Mouse (Mus musculus): Measurements from ENCODE around the gene Tmem132c.
A peak's percentile ranks its signal among the peaks of the same experiment; 100 is the strongest.

Tmem132c gene

GRCm38 (mm10) chr5:127336908-127337265 lies 95.3 kb downstream of the Tmem132c start:
- 0 out of 2 replicates have a peak overlapping the region, but pooled peaks have one; percentile 13 for H3K4me3 ChIP-seq (replicated peaks; ENCODE audit: low read length)
- peaks cover 32% of the 10 kb centered on the region for H3K27me3 ChIP-seq (ENCODE audit: insufficient read depth, low read length)
- H3K9me3 ChIP-seq (ENCODE audit: low read length): no peaks in the 10 kb centered on the region
- TF ChIP-seq POU5F1 (IDR thresholded peaks at IDR 0.05; ENCODE audit: borderline replicate concordance, low read length) (no peak), NANOG (IDR thresholded peaks at IDR 0.05; ENCODE audit: borderline replicate concordance, low read length) (no peak), CTCF (conservative IDR thresholded peaks at IDR 0.05; ENCODE audit: low read length) (no peak)
- H3K4me1 ChIP-seq (replicated peaks; ENCODE audit: low read depth, low read length): peaks cover 48% of the 10 kb centered on the region
- no peaks in the 10 kb centered on the region for H3K36me3 ChIP-seq (ENCODE audit: insufficient read depth, low read length)

- H3K36me3 ChIP-seq (ENCODE audit: insufficient read depth, low read length): no peaks in the 10 kb centered on the region
- H3K9me3 ChIP-seq (ENCODE audit: low read length): no peaks in the 10 kb centered on the region
- H3K4me3 ChIP-seq (replicated peaks; ENCODE audit: low read length): no peak overlapping the region
- H3K27me3 ChIP-seq (ENCODE audit: insufficient read depth, low read length): peaks cover 37% of the 10 kb centered on the region
- peaks cover 48% of the 10 kb centered on the region for H3K4me1 ChIP-seq (replicated peaks; ENCODE audit: low read depth, low read length)
- no peak for TF ChIP-seq POU5F1 (IDR thresholded peaks at IDR 0.05; ENCODE audit: borderline replicate concordance, low read length)
- no peak for TF ChIP-seq CTCF (conservative IDR thresholded peaks at IDR 0.05; ENCODE audit: low read length)
- peak; percentile 99 for TF ChIP-seq NANOG (IDR thresholded peaks at IDR 0.05; ENCODE audit: borderline replicate concordance, low read length)
Observed at GRCm38 (mm10) chr5:127339016-127339435, 97.4 kb downstream of the Tmem132c start.

GRCm38 (mm10) chr5:127341158-127341557 lies 99.5 kb downstream of the Tmem132c start:
- no peaks in the 10 kb centered on the region for H3K36me3 ChIP-seq (ENCODE audit: insufficient read depth, low read length)
- H3K4me1 ChIP-seq (replicated peaks; ENCODE audit: low read depth, low read length): peaks cover 45% of the 10 kb centered on the region
- H3K9me3 ChIP-seq (ENCODE audit: low read length): no peaks in the 10 kb centered on the region
- no peak overlapping the region for H3K4me3 ChIP-seq (replicated peaks; ENCODE audit: low read length)
- TF ChIP-seq CTCF (conservative IDR thresholded peaks at IDR 0.05; ENCODE audit: low read length): peak; percentile 42
- TF ChIP-seq NANOG (IDR thresholded peaks at IDR 0.05; ENCODE audit: borderline replicate concordance, low read length): no peak
- no peak for TF ChIP-seq POU5F1 (IDR thresholded peaks at IDR 0.05; ENCODE audit: borderline replicate concordance, low read length)
- H3K27me3 ChIP-seq (ENCODE audit: insufficient read depth, low read length): peaks cover 33% of the 10 kb centered on the region

- no peak overlapping the region for H3K4me3 ChIP-seq (replicated peaks; ENCODE audit: low read length)
Observed at GRCm38 (mm10) chr5:127344721-127345120, 103.1 kb downstream of the Tmem132c start.

GRCm38 (mm10) chr5:127346364-127346763 lies 104.8 kb downstream of the Tmem132c start:
- Histone ChIP-seq H3K27me3 (ENCODE audit: insufficient read depth, low read length) (peaks cover 33% of the 10 kb centered on the region), H3K4me3 (replicated peaks; ENCODE audit: low read length) (no peak overlapping the region), H3K4me1 (replicated peaks; ENCODE audit: low read depth, low read length) (no peaks in the 10 kb centered on the region), H3K36me3 (ENCODE audit: insufficient read depth, low read length) (no peaks in the 10 kb centered on the region), H3K9me3 (ENCODE audit: low read length) (no peaks in the 10 kb centered on the region)
- TF ChIP-seq CTCF (conservative IDR thresholded peaks at IDR 0.05; ENCODE audit: low read length) (no peak), POU5F1 (IDR thresholded peaks at IDR 0.05; ENCODE audit: borderline replicate concordance, low read length) (no peak), NANOG (IDR thresholded peaks at IDR 0.05; ENCODE audit: borderline replicate concordance, low read length) (no peak)

More at GRCm38 (mm10) chr5:127344721-127345120, 103.1 kb downstream of the Tmem132c start:
- Histone ChIP-seq H3K27me3 (ENCODE audit: insufficient read depth, low read length) (peaks cover 35% of the 10 kb centered on the region), H3K36me3 (ENCODE audit: insufficient read depth, low read length) (no peaks in the 10 kb centered on the region), H3K4me1 (replicated peaks; ENCODE audit: low read depth, low read length) (peaks cover 14% of the 10 kb centered on the region), H3K9me3 (ENCODE audit: low read length) (no peaks in the 10 kb centered on the region)
- peak; percentile 71 for TF ChIP-seq CTCF (conservative IDR thresholded peaks at IDR 0.05; ENCODE audit: low read length)
- no peak for TF ChIP-seq NANOG (IDR thresholded peaks at IDR 0.05; ENCODE audit: borderline replicate concordance, low read length)

GRCm38 (mm10) chr5:127347053-127347748 lies 105.6 kb downstream of the Tmem132c start:
- Histone ChIP-seq H3K27me3 (ENCODE audit: insufficient read depth, low read length) (peaks cover 31% of the 10 kb centered on the region), H3K4me1 (replicated peaks; ENCODE audit: low read depth, low read length) (no peaks in the 10 kb centered on the region), H3K36me3 (ENCODE audit: insufficient read depth, low read length) (no peaks in the 10 kb centered on the region), H3K9me3 (ENCODE audit: low read length) (no peaks in the 10 kb centered on the region), H3K4me3 (replicated peaks; ENCODE audit: low read length) (no peak overlapping the region)
- TF ChIP-seq CTCF (conservative IDR thresholded peaks at IDR 0.05; ENCODE audit: low read length) (no peak), POU5F1 (IDR thresholded peaks at IDR 0.05; ENCODE audit: borderline replicate concordance, low read length) (no peak), NANOG (IDR thresholded peaks at IDR 0.05; ENCODE audit: borderline replicate concordance, low read length) (no peak)

DNA sequence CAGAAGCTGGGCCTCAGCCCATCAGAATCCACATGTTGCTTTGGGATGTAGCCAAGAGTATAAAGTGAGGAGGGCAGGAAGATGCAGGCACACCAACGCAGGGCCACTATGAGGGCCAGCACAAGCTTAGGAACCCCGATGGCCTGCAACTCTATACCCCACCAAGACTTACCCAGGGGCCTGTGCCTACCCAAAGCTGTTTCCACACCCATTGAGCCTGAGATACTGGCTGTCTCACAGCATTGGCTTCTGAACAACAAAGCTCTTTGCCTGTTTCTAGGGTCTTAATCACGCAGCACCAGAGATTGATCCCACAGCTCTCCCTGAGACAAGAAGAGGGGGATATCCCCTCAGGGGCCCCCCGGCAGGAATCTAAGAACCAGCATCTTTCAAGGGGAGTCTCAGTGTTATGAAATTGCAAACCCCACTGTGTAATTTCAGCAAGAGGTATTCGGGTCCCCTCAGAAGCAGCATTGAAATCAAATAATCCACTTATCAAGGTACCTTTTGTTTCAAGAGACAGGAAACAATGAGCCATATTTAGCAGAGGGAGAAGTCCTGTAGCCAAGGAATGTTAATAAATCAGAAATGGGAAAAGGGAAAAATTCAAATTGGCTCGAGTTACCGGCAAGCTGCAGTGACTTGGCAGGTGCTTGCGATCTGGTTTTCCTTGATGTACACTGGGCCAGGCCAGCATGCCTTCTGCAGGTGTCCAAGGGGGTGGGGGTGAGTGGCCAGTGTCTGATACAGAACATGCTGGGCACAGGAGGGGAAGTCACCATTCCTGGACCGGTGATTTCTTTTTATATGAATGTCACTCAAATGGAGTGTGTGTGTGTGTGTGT lies 107.8 kb downstream of the Tmem132c start:
- H3K36me3 ChIP-seq (ENCODE audit: insufficient read depth, low read length): no peaks in the 10 kb centered on the region
- no peaks in the 10 kb centered on the region for H3K9me3 ChIP-seq (ENCODE audit: low read length)
- peaks cover 24% of the 10 kb centered on the region for H3K27me3 ChIP-seq (ENCODE audit: insufficient read depth, low read length)
- no peaks in the 10 kb centered on the region for H3K4me1 ChIP-seq (replicated peaks; ENCODE audit: low read depth, low read length)
- no peak for TF ChIP-seq CTCF (conservative IDR thresholded peaks at IDR 0.05; ENCODE audit: low read length)
- TF ChIP-seq POU5F1 (IDR thresholded peaks at IDR 0.05; ENCODE audit: borderline replicate concordance, low read length): no peak
- TF ChIP-seq NANOG (IDR thresholded peaks at IDR 0.05; ENCODE audit: borderline replicate concordance, low read length): no peak
- H3K4me3 ChIP-seq (replicated peaks; ENCODE audit: low read length): no peak overlapping the region

DNA sequence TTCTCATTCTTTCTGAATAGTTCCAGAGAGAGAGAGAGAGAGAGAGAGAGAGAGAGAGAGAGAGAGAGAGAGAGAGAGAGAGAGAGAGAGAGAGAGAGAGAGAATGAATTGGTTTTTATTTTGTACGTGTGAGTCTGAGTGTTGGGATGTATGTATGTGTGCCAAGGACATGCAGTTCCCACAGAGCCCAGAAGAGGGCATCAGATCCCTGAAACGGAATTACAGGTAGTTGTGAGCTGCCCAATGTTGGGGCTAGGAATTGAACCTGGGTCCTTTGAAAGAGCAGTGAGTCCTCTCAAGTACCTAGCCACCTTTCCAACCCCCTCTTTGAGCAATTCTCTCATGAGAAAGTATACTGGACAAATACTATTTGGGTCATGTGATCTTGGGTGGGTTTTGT lies 111.4 kb downstream of the Tmem132c start:
- Histone ChIP-seq H3K27me3 (ENCODE audit: insufficient read depth, low read length) (peaks cover 22% of the 10 kb centered on the region; the same call in 1 of the 2 replicates), H3K4me1 (replicated peaks; ENCODE audit: low read depth, low read length) (0 out of 2 replicates have a peak, but pooled peaks cover 4% of the 10 kb centered on the region), H3K9me3 (ENCODE audit: low read length) (no peaks in the 10 kb centered on the region), H3K36me3 (ENCODE audit: insufficient read depth, low read length) (no peaks in the 10 kb centered on the region), H3K4me3 (replicated peaks; ENCODE audit: low read length) (no peak overlapping the region)
- TF ChIP-seq NANOG (IDR thresholded peaks at IDR 0.05; ENCODE audit: borderline replicate concordance, low read length): no peak
- TF ChIP-seq CTCF (conservative IDR thresholded peaks at IDR 0.05; ENCODE audit: low read length): peak; percentile 76
- TF ChIP-seq POU5F1 (IDR thresholded peaks at IDR 0.05; ENCODE audit: borderline replicate concordance, low read length): no peak

Measured in E14TG2a.4 (cell line).